Mouse (Mus musculus): ENCODE data around the gene Prokr1. TPM values are rescaled to one million over a fixed set of nuclear protein-coding genes. Genes with fewer than 3 reads are reported as not detected.
"Not testable (repeated sequence)": the region's sequence is repeated elsewhere in the genome, so short reads cannot be mapped to it uniquely, and the experiment has no call there.

Gene Prokr1
- total RNA-seq, 2 experiments from 2014 or later: 1.7 to 1.9 TPM

DNA sequence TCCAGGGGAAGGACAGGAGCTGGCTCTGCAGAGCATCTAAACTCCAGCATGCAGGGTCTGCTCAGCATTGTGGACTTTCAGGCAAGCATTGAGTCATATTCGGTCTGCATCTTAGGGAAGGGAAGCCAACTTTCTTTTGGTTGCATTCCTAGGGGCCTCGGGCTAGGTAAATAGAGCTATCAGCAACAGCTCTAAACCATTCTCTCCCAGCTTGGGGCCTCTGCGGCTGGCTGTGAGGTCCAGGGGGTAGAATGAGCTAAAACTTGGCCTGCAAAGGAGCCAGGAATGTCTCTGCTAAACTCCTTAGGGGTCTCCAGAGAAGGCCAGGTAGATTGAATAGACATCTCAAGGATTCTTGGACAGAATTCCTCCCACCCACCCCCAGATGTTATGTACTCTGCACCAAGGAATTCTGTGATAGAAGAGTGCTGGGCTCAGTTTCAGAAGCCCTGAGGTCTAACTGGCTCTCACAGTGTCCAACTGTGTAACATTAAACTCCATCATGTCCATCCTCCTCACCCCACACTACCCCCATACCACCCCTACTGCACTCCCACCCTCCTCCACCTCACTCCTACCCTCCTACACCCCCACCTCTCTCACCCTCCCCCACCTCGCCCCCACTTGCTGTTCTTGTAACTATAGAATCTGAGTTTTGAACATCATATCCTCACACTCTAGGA, 13.8 kb downstream of the Prokr1 start:
- DNase-seq (ENCODE audit: low spot score in 2 of 2): no peak

DNA sequence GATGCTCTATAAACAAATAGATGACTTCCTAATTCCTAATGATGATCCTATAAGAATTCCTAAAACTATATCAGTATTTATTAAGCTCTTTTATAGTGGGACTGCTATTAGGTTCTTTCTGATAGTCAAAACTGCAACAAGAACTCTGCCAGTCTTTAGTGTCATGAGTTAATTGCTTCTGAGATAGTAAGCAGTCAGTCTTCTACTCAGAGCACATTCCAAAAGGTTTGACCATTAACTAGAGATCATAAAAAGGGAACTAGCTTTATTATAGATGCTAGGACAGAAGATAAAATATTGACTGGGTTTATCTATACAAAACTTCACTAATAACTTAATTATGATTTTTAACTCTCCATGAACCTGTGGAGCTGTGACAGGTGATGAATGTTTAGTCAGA, 18.7 kb downstream of the Prokr1 start:
- DNase-seq (ENCODE audit: low spot score in 2 of 2): not testable (repeated sequence)

DNA sequence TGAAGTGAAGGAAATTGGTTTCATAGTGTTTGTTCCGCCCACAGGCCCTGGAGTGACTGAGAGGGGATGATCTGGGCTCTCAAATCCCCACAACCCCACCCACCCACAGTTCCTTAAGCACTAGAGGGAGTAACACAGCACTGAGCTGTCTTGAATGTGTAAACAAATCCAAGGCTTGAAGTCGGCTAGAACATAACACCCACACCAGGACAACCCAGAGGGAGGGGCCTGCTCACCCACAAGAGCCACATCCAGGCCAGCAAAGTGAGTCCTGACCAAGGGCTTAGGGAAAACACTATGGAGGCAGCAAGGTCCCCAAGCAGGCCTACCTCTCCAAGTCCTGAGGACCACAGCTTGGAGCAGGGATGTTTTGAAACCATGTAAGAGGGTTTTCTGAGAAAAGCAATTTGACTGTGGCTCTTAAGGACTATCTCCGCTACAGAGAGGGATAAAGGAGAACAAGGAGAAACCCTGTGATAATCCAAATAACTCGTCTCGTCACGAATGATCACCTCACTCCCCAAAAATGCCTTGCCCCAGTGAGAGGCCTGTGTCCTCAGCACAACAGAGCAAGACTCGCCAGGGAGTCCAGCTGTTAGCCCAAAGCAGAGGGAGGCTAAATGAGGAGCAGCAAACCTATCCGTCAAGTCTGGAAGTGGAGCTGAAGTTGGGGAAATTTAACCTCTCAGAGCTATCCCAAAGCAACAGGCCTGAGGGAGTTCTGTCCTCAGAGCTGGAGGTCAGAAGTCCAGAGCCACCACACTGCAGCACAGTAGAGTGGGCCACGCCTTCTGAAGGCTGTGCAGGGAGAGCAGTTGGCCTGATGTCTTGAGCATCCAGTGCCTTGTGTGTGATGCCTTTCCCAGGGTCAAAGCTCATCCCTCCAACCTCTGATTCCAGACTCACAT, 22.6 kb downstream of the Prokr1 start:
- DNase-seq (ENCODE audit: low spot score in 2 of 2): no peak

DNA sequence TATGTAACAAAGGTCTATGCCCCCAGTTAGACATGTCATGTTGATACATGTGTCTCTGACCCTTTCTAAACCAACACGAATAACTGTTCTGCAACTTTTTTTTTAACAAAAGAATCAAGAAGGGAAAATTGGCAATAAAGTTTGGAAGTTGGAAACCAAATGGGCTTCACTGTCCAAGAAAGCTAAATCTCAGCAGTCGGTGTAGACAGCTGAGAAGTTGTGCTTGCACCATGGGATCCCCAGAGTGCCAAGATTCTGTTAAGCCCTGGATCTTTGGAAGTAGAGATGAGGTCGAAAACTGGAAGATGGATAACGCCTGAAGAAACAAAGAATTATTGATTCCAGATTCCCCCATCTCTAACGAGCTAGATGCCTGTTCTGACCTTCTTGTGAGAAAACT, 25.4 kb downstream of the Prokr1 start:
- no peak for DNase-seq (ENCODE audit: low spot score in 2 of 2)

DNA sequence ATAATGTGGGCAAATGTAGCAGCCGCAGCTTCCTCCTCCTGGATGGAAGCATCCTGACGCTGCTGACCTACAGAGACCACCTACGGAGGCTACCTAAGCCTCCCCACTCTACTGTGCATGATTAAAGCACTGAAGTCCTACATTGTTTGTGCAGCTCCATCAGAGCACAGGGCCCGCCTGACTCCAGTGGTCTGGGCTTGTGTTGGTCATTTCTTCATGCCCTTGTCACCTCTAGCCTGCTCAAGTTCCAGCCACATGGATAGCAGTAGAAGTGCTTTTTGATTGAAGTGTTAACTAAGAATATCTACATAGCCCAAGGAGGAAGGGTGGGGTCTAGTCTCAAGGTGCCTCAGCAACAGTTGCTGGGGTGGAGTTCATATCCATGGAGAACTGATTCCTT, 26.2 kb downstream of the Prokr1 start:
- no peak for DNase-seq (ENCODE audit: low spot score in 2 of 2)

DNA sequence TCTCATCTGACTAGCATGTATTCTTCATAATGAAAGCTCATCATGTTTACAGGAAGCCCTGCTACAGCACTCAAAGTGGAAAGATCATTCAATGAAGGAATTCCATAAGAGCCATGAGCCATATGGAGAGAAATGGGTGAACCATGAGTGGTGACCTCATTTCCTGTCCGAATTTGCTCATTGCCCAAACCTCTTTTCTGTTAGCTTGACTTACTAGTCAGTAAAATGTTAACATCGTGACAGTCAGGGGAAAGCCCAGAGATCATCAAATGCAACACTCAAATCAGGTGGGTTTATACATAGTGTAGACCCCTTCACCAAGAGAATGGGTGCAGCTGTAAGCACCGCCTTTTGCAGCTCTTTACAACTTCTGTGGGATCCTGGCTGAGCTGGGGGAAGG, 36.8 kb downstream of the Prokr1 start:
- DNase-seq (ENCODE audit: low spot score in 2 of 2): no peak

DNA sequence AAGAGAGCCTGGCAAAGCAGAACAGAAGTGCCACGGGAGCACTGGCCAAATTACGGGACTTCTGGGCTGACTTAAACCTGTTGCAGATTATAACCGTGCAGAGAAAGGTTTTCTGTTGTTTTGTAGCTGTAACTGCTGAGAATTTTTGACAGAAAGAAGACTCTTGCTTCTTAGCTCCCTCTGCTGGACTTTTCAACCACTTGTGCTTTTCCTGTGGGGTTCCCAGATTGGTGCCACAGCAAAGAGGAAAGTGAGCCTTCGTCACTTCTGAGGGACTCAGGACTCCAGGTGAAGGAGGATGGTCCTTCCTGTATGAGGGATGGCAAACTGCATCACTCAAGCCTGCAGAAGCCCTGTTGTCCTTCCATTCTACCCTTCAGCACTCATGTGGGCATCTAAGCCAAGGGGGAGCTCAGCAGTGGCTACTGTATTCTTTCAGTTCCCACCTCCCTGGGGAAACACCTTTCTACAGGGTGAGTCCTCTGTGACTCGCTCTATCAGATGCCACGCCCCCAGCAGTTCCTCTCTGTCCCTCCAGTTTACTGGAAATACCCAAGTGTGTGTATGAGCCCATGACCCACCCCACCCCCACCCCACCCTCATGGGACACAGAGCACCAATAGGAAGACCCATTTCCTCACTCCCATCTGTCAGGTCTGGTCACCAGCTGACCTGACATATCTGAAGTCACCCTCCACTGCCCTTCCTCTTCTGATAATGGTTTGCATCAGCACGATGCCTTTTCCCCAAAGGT, 38.3 kb downstream of the Prokr1 start:
- DNase-seq (ENCODE audit: low spot score in 2 of 2): no peak

DNA sequence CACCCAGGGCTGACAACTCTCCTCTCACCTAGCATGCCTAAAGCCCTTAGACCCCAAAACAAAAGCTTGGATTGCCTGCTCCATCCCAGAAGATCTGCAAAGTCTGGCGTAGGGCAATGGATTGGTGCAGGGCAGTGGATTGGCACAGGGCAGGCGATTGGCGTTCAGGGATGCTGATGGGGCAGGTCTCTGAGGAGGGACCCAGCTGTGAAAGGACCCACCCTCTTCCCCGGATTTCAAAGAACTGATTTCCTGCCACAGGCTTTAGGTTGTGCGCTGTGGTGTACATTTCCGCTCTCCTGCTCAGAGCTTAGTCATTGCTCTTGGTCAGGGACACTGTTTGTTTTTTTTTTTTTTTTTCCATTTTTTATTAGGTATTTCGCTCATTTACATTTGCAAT, 42.7 kb downstream of the Prokr1 start:
- DNase-seq (ENCODE audit: low spot score in 2 of 2): no peak

DNA sequence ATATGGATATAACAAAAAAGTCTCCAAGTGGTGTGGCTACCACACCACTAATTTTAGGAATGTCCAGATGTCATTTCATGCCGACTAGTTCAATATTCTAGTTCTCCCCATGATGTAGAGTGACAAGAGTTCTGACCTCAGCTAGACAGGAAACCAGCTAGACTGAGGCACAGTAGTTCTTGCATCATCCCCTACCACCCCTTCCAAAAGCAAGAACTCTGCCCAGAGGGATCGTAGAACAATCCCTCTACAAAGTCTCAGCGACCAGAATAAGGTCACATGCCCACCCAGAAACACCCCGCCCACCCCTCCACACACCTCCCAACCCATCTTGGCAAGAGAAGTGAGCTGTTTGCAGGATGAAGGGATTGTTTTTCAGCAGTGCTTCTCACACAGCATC, 43.1 kb downstream of the Prokr1 start:
- DNase-seq (ENCODE audit: low spot score in 2 of 2): no peak

DNA sequence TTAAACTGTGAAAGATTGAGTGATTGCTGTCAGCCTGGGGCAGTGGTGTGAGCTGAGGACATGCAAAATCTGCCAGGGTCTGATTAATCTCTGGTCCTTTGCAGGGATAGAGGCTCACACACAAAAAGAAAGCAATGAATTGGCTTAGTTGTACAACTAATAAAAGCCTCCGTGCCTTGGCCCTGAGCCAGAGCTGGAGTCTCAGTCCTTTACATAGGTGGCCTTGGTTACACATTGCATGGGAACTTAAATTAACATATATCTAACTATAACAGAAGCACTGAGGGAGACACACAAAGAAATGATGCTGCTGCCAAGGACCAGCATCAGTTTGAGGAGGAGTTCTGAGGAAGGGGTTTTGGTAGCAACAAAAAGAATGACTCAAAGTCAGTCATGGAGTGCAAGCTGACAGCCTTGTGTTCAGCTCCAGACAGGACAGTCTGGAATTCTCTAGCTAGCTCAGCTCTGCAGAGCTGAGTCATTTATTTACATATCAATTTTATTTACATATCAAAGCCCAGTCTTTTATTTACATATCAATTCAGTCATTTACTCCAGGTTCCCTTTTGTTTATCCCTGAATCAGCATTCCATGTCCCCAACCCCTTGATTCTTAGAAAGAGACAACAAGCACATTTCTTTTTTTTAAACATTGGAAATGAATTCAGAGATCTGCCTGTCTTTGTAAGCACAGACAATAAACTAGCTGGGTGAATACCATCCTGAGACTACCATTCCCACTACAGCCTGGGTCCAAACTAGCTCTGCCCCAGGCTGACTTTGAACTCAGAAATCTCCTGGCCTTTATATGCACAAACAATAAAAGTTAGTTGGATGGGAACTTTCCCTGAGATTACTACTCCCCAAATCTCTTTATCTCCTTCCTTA, 45.0 kb downstream of the Prokr1 start:
- DNase-seq (ENCODE audit: low spot score in 2 of 2): no peak

DNA sequence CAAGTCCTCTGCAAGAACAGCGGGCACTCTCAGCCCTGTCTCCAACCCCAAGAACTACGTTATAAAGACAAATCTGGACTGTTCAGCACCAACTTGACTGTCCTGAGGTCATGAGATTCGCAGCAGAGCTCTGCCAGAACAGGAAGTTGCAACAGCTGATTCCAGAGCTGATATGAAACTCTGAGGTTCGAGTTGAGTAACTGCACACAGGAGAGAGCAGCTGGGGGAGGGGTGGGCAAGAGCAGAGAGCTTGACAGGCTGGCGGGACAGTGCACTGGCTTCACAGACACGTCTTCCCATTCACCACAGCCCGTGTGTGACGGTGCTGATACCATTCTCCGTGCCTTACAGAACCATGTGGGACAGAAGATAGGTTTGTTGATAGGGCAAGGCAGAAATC, 48.5 kb downstream of the Prokr1 start:
- DNase-seq (ENCODE audit: low spot score in 2 of 2): no peak

DNA sequence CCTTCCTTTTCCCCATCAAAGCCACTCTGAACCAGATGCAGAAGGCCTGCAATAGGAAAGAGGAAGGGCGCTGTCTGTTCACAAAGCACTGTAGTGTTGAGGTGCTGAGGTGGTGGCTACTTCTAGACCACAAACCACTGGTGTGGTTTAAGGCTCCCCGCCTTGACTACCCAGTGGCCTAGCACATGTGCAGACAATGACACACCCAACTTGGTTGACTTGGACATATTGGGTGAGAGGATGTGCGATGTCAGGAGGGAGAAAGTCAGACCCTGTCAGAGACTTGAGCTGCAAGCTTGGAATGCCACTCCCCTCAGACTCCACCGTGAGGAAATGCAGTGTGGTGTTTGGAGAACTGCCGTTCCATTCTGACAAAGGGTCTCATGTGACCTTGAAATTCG, 49.4 kb downstream of the Prokr1 start:
- no peak for DNase-seq (ENCODE audit: low spot score in 2 of 2)

DNA sequence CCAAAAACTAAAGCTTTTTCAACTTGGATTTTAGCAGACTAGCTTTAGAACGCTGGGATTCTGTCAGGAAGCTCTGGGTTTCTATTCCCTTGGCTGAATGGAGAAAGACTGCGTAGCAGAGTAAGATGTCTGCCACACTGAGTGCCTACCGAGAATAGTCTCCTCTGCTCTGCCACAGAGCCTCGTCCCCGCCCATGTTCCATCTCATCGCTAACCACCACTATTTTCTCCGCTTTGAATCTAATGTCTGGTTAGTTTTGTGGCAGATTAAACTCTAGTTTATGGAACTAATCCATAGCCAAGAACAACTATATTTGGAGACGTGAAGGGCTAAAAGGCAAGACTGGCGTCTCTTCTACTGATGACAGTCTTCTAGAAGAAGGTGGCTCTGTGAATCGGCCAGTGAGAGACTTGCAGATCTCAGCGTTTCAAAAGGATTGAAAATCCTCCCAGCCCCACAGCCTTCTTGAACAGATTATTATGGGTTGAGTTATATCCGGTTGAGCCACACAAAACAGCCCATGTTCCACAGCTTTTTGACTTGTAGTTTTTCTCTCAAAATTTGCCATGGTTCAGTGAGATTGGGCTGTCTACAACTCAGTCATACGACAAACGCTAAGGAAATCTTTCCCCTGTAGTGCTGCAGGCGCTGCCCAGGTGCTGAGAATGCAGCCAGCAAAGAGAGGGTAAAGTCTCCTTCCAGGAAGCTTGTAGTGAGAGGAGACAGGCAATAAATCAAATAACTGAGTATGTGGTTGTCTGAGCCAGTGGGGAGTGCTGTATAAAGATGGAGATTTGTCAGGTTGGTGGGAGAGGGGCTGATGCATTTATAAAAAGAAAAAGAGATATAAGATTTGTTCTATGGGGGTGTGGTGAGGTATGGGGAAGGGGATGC, 51.9 kb downstream of the Prokr1 start:
- no peak for DNase-seq (ENCODE audit: low spot score in 2 of 2)

DNA sequence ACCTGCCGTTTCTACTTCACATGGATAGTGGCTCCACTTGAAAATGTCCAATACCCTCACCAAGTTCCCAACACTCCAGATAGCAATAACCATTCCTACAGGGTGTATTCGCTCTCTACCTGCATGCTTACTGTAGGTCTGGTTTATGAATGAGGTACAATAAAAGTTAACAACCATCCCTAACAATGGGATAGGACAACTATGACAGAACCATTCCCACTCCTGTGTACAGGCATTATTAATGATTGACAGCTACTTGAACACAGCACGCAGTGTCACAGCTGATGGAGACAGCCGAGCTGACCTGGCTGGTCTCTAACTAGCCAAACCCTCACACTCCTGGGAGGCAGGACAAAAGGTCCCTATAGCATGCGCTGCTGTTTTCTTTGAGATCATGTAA, 52.9 kb downstream of the Prokr1 start:
- no peak for DNase-seq (ENCODE audit: low spot score in 2 of 2)

DNA sequence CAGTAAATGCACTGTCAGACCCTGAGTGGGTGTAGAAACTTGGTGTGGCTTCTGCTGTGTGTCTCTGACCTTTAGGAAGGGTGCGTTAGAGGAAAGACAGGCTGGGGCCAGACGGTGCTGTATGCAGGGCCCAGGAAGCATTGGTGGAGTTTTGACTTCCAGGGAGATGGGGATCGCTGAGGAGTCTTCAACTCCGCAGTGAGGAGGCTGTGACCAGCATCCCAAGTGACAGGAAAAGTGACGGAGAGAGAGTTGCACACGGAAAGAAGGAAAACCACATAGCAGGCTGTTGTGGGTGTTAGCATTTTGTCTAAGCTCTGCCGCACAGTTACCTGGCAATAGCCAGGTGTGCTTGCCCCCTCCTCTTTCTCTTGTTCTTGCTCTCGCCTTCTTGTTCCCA, 54.3 kb downstream of the Prokr1 start:
- no peak for DNase-seq (ENCODE audit: low spot score in 2 of 2)

DNA sequence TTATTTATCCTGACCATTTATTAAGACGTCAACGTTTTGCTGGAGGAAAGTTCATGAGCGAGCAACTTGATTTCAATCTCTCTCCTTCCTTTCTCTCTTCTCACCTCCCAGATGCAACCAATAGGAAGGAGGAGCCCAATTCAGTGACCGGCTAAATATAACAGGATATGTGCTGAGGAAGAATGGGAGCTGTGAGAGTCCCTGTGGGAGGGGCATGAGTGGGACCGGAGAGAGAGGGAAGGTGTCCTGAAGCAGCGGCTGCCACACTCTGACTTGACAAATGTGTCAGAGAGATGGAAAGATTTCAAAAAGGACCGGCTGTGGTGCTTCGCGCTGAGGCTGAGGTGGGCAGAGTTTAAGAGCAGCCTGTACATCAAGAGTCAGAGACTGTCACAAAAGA, 54.9 kb downstream of the Prokr1 start:
- no peak for DNase-seq (ENCODE audit: low spot score in 2 of 2)

DNA sequence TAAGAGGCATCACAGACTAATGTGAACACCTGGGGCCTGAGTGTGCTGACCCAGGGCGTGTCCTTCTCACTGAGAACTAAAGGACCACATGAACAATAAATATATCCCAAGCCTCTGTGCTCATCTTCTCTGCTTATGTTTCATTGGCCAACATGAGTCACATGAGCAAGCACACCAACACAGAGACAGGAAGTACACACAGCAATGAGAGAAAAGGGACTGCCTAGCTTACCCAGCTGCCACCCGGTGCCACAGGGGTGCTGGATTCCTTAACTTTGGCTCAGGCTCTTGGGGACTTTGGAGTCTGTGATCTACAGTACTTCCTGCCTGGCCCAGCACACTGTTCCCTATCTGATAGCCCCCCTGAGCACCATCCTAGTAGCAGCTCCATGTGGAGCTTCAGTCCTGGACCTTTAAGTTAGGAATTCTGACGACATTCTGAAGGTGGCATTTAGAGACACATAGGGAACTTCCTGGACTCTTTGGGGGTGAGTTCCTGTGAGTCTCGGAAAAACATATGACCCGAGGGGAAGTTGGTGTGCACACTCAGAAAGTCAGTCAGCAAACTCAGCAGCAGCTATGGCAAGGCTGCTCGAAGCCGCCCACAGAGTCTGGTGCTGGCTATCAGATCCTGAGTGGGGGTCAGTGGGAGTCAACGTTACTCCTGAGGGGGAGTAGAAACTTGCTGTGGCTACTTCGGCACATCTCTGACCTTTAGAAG, 55.5 kb downstream of the Prokr1 start:
- DNase-seq (ENCODE audit: low spot score in 2 of 2): no peak

DNA sequence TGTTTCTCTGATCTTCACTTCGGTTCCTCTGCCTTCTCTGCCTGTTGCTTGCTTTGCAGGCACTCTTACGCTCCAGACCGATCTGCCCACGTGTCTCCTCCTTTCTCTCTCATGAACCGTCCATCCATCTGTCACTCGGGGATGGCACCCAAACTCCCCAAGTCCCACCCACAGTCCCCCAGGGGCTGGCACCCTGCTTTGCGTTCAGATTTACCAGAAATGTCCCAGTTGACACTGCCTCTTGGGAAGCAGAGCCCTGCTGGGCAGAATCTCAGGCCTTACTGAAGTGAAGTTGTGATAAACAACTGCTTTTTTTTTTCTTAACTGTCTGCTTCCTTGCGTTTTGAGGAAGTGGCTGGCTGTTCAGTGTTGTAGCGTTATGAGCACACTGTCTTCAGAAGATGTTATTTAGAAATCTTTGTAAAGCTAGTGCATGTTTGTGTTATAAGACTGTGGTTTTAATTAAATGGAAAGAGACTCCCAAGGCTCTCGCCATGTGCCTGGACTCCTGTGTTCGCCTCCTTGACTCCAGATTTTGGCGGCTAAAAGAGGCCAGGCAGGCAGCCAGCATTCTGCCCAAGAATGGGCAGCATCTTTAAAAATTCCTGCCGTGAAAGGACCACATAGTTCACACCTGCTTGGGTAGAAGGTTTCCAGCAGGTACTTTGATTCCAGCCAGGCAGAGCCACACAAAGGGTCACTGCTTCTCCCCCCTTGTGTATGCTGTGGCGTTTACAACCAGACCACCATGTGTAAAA, 57.4 kb downstream of the Prokr1 start, which contains the start of gene Arhgap25:
Arhgap25 (minus strand) TSS at position 307 of the 758 bp plus-strand sequence.
- no peak for DNase-seq (ENCODE audit: low spot score in 2 of 2)
